Mouse (Mus musculus) E14TG2a.4 (cell line): ENCODE measurements around the gene Cpa5.

ENCODE experiments used
- CTCF ChIP-seq: conservative IDR thresholded peaks from 2 replicates; pipeline ENCODE4 v1.5.1; 2014; ENCODE audit warnings: low read length
- NANOG ChIP-seq: IDR thresholded peaks from 2 replicates; pipeline ENCODE4 v1.6.1; 2014; ENCODE audit warnings: borderline replicate concordance, low read length, mixed read lengths

- TF ChIP-seq NANOG: no peak
- TF ChIP-seq CTCF: no peak
These were observed 28.0 kb downstream of the Cpa5 start, which contains the start of gene Cpa1 for GRCm38 (mm10) chr6:30638674-30639268.
